Mouse (Mus musculus) spleen, adult 12 weeks (tissue): ENCODE measurements around the gene Map1b.

Experiments
- DNase-seq: peaks from one replicate; pipeline ENCODE4 v3.0.0; 2022; ENCODE audit warnings: low spot score

Gene Map1b

DNA sequence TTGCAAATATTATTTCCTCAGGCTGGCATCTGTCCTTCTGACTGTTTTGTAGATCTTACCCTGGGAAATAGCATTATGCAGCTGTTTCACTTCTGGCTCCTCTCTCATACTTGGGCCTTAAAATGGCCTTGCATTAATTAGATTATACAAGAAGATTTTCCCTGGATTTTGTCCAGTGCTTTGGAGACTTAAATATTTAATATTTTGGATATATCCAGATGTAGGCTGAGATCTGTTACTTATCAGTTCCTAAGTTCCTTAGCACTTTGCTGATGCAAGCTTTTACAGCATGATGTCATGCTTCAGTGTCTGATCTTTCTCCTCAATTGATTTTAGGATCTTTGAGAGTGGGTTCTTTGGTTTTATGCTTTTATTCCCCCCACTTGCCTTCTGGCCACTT lies 11.6 kb upstream of the Map1b start:
- DNase-seq = no peak

DNA sequence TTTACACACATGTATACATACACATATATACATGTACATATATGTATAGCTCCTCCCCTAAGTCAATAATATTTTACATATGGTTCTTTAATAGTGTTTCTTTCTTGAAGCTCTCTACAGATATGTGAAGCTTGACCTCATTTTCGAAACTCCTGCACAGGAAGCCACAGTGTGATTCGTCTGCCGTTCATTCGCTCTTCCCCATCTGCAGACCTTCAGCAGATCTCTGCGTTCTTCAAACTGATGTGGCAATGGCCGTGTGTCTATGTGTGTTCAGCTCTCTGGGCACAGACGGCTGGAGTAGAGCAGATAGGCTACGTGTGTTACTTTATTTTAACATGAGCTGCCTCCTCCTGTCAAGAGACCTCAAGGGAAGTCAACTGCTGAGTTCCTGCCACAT lies 9.2 kb upstream of the Map1b start:
- no peak for DNase-seq

DNA sequence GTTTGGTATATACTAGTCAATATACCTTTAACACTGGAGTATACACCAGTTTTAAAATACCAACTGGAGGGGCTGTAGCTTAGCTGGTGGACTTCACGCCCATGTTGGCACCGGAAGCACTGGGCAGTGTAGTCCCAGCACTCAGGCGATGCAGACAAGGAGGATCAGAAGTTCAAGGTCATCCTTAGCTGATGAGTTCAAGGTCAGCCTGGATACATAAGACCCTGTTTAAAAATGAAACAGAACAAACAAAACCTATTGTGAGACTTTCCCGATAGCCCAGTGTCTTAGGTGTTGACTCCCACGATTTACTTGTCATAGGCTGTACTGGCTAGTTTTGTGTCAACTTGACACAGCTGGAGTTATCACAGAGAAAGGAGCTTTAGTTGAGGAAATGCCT lies 1.5 kb upstream of the Map1b start:
- DNase-seq = no peak

DNA sequence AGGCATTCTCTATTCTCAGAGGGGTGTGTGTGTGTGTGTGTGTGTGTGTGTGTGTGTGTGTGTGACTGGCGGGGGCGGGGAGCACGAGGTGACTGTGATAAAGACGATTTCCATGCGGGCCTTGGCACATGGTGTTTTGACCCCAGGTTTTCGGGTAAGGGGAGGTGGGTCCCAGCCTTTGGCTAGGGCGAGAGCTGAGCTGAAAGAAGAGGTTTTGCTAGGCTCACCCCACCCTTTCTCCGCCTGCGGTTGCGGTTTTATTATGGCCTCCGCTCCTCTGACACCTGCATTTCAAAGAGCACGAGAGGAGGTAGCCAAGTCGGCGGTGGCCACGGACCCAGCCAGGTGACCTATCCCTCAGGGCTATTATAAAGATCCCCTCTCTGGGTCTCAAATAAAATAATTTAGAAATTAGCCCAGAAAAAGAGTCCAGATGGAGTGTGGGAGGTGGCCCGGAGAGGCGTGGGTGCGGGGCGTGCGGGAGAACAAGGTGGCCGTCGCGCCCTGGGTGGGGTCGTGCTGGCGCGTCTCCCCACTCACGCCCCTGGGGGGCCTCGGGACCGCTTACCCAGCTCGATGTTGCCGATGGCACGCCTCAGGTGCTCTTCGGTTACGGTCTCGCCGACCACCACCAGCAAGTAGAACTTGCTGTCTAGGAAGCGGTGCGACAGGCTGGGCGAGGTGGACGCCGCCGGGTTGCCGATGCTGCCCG lies 448 bp downstream of the Map1b start:
- no peak for DNase-seq

DNA sequence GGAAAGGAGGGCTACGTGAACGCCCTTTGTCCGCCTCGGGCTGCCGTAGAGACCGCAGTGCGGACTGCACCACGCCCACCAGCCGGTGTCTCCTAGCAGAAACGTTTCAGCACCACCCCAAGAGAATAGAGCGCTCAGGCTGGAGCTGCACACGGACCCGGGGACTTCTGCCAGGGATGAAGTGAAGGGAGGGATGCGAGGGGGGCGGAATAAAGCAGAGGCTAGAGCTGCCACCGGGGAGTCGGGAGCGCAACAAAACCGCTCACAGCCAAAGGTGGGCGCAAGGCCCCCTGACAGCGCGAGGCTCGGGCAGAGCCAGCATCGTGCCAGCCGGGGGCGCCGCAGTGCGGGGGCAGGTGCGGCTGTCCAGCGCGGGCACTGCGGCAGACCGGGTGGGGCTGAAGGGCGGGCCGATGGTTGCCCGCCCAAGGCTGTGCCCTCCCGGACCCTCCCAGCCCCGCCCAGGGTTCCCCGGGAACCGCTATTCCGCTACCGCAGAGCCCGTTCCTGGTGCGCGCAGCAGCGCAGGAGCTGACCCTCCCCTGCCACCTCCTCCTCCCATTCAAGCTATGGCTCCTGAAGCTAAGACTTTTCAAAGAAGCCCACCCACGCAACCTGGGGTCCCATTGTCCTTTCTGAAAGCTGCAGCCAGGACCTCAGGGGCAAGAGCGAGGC lies 1.3 kb downstream of the Map1b start:
- no peak for DNase-seq

DNA sequence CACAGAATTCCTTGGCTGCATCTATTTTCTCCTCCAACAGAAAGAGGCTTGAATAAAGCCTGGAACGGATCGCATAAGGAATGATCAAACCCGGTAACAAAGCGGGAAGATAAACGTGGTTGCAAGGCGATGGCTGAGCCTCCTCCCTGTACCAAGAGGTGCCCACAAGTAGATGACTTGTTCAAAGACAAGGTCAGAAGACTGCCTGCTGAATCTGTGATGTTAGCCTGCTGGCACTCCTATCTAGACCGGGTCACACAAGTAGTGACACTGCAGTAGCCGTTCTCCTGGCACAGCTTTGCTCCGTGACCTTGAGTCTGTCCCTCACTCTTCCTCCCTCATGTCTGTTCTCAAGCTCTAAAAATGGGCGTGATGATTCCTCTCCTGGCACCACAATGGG lies 2.4 kb downstream of the Map1b start:
- DNase-seq = no peak

DNA sequence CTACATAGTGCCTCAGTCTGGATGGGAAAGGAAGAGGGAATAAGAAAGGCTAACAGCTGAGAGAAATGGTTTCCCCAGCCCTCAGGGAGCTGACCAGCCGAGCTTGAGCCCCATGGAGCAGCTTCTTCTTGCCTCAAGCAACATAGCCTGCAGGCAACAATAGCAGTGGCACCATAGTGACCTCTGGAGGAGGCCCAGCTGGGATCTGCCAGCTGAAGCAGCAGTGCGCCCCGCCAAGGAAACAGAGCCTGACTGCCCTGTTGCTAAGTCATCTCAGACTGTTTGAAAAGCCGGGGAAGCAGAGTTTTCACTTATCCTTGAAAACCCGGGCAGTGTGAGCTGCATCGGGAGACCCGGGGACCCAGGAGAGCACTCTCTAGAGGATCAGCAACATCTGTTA lies 3.2 kb downstream of the Map1b start:
- DNase-seq = no peak

DNA sequence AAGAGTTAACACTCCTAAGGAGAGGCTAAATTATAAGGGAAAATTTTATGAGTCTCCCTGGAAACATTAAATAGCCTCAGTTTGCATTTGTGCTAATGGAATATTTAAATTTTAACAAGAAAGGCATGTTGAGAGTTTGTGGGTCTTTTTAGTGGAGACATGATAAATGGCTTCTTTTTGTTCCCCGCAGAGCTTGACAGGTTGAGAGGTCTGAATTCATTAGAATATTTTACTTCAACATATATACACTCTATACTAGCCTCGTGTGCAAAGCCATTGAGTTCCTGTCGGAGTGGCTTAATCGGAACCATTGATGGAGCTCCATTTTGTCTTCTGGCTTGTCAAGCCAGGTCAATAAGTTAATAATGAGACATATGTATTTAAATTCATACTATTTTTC lies 6.4 kb downstream of the Map1b start:
- no peak for DNase-seq

DNA sequence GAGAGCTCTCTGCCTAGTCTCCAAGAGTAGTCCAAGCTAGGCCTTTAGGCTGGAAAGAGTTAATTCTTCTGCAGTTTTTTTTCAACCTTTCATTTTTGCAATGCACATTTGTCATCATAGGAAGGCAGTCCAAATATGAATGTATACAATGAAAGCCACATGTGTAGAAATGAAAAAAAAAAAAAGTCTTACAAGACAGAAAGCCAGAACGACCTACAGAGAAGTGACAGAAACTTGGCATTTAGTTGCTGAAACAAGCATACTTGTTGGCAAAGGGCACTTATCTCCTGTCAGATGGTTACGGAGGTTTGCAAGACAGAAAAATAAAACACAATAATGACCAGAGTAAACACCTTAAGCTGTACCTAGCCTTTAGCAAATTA lies 9.8 kb downstream of the Map1b start:
- no peak for DNase-seq

DNA sequence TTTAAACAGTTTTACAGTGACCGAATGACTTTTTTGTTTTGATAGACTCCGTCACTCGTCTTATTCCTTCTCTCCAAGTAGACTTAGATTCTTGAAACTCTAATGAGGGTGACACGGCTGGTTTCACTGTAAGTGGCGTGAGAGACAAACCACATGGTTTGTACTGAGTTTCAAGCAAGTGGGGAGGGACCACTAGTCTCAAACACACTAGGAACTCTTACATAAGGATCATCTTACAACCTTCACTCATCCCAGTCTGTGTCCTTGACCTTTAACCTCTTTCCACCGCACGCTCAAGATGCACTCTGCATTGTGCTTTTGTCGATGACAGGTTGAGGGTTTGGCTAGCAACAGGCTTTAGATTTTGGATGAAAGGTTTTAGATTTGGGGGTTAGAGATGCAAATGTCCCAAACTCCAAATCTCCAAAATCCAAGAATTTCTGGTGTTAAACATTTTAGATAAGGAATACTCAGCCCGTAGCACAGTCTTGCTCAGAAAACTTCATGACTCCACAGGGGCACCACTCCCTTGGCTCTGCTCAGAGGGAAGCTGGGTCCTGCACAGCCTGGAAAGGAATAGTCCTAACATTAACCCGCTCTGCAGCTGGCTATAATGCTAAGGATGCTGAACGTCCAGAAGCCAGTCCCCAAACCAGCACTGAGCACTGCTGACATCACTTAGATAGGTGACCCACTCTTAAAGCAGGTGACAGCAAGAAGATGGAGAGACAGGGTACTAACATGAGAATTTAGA lies 10.3 kb downstream of the Map1b start:
- DNase-seq = no peak

DNA sequence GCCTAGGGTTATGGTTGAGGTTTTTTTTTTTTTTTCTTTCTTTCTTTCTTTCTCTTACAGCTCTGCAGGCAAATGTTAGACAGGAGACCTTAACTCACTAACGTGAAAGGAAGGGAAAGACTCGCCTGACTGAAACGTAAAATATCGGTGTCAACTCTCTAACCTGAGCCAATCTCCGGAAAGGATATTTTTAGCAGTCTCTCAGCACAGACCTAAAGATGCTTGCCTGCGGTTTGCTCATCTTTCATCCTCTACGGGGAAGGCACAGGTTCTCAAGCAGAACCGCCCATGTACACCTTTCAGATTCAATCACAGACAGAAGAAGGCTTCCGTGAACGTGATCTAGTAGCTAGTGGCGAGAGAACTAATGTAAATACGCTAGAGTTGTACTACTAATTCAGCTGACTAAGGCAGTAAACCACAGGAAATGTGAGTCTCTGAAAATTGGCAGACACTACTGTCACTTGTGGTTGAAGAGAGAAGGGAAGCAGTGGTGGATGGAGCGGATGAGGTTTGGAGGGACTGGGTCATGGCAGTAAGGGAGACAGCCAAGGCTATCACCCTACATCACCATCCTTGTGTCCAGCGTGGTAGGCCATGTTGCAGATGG lies 12.9 kb downstream of the Map1b start:
- no peak for DNase-seq

DNA sequence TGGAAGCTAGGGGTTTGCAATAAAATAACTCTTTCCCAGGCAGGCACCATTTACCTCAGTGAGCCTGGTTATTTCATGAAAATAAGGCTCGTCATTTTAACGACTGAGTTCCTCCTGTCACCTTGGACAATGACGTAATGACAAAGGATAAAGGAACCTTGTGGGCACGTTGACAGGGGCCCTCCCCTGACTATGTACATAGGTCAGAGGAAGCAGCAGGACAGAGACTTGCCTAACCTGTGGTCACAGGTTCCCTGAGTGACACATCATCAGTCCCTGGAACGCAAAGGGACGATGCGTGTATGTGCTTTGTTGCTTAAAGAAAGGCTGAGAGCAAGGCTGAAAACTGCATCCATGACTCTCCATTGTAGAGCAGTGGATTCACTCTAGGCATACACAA lies 13.4 kb downstream of the Map1b start:
- DNase-seq = no peak

DNA sequence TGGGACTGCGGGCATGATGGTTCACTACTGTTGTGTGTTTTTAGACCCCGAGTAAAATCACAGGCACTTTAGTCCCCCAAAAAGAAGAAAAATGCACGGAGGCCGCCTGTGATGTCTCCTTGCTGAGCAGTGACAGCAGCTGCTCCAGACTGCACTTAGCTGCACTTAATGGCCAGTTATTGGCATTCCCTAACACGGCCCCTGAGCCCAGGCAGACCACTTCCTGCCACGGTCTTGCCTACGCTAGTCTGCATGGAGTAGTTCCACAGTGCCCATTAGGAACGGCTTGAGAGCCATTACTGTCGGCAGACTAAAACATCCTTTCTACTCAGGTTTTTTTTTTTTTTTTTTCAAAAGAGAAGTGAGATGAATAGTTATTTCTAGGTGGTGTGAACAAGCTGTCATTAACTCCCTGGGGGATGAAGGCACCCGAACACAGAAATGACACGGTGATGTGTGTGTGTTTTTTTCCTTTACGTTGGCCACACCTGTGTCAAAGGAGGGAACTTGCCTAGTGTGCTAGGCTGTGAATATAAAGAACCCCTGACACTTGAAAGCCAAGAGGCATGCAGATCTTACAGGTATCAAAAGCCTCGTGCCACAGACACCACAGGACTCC lies 14.1 kb downstream of the Map1b start:
- DNase-seq = no peak

DNA sequence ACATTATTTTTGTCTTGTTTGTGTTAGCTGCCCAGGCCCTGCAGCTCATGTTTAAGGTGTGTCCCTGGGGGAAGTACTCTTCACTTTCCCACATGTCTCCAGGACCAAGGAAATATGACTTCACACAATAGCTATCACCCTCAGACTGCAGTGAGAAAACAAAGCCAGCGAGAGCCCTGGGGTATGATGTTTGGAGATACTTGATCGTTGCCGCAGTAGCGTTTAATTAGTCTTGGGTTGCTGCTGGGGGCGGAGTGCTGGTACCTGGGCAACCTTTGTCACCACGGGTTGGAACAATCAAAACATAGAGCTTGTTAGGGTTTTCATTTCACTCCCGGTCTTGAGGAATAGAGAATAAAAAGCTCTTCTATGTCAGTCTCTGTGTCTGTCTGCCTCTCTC lies 14.9 kb downstream of the Map1b start:
- DNase-seq = no peak

DNA sequence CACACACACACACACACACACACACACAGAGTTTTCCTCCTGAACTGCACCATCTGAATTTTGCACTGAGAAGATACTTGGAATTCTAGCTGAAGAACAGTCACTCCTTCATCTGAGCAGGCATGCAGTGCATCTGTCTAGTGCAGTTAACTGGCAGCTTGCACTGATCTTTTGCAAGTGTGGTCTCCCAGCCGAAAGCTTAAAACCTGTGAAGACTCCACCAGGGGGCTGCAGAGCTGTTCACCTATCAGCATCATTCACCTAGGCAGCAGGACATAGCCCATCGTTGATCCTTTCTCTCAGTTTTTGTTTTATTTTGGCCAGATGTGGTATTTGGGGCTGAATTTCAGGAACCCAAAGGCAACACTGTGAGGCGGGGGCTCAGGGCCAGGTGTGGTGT lies 15.7 kb downstream of the Map1b start:
- no peak for DNase-seq

DNA sequence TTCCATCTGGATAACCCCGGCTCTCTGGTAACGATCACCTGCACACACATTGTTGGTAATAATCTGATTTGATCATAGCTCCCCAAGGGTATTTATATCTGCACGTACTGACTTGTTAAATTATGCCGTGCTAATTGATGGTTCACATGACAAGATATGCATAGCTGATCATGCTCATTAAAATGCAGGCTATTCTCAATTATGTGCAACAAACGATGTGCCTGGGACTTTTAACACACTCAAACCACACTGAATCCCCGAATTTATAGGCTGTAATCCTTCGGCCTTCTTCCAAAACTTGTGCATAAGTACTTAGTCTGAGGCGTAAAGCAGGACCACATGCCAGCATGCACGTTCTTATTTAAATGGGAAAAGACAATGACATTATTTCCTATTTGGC lies 16.6 kb downstream of the Map1b start:
- DNase-seq = no peak

DNA sequence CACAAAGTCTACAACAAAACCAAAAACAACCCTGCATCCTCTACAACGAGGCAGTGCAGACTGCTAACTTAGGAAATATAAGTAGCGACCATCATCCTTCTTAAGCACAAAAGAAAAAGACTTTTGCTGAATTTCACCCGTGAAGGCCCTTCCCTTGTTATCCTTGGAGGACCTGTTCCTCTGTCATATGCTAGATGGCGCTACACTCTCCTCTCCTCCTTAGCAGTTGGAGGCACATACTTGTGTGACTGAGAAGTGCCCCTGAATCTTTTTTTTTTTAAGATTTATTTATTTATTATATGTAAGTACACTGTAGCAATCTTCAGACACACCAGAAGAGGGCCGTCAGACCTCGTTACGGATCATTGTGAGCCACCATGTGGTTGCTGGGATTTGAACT lies 20.2 kb downstream of the Map1b start:
- DNase-seq = no peak

DNA sequence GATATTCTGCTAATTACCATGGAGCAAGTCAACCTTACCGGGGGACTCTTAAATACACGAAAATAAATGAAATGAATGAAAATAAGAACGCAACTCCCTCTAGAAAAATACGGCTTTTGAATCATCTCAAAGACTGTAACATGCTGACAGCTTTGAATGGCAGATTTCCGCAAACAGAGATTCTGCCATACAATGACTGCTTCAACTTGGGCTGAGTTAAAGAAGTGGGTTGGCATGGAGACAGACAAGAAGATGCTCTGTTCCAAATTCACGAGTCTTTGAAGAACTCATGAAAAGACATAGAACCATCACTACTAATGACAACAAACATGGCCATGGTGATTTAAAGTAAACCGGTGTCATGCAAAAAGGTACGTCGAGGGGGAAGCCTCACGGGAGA lies 21.9 kb downstream of the Map1b start:
- no peak for DNase-seq

DNA sequence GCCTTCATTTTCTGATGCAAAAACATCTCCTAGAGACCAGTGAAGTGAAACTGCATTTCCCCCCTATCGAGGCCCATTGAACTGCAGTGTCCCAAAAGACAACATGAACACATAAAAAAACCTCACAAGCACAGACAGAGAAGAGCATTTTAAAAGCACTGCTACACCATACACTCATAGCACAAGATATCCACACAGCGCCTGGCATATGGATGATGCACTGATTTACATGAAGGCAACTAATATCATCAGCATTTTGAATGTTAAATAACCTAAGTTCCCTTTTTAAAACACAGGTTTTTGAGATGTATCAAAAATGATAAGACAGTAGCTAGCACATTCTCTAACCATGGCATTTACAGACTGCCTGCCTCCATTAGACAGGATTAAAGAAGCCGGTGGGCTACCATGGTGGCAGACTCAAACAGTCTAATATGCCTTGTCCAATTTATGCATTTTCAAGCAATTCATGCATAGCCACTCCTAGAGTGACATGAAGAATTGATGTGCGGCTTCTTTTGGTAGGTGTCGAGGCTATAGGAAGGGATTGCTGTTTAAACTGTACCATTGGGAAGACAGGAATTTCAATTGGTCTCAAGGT lies 22.9 kb downstream of the Map1b start:
- no peak for DNase-seq

DNA sequence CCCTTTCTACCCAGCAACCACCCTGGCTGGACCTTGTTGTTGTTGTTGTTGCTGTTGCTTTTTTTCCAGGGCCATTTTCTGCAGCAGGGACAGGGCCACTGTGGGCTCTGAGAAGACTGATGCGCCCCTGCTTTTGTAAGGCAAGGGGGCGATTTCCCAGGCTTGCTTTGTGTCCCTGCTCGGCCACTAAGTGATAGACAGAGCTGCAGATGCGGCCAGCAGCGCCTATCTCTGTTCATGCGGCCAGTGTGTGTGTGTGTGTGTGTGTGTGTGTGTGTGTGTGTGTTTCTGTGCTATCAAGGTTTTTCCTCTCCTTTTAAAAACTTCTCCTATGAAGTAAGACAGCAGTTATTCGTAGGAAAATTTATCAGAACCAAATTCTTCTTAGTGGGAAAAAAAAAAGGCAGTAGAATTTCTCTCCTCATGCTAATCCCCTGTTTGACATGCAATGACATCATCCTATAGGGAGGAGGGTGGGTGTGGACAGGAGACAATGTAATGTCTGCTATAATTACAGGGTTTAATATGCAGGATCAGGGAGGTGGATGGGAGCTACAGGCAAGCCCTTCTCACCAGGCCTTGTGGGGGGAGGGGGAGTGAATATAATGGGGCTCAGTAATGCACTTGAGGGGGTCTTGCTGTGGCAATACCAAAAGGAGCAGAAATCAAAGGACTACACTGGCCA lies 23.6 kb downstream of the Map1b start:
- DNase-seq = no peak

DNA sequence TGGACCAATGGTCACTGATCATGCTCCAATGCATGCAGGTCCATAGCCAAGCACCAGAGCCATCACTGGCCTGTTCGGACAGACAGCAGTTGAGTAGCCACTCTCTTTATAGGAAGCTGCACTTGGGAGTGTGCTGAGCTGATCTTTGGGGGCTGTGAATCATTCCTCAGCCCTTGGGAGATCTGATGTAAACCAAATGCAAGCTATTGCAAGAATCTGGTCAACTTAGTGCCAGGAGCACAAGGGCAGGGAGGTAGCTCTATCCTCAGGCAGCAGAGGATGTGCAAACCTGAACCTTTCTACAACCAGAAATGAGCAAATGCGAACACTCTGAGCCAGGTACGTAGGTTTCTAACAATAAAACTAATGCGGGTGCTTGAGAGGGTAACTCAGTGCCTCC lies 26.3 kb downstream of the Map1b start:
- DNase-seq = no peak

DNA sequence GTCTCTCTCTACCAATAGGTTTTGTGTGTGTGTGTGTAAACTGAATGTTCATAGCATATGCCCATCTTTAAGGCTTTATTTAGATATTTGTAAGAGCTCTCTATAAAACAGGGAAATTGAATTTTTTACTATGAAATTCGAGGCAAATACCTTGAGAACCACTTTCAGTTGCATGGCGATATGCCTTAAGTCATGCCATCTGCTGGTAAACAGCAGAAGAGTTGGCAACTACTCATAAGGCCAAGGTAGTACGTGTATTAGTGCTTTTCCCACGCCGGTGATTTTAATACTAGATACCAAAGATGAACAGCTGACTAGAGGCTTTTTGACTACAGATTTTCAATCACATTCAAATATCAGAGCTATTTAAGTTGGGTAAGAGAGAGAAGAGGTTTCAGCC lies 27.2 kb downstream of the Map1b start:
- no peak for DNase-seq
